In the genomic region with DNA sequence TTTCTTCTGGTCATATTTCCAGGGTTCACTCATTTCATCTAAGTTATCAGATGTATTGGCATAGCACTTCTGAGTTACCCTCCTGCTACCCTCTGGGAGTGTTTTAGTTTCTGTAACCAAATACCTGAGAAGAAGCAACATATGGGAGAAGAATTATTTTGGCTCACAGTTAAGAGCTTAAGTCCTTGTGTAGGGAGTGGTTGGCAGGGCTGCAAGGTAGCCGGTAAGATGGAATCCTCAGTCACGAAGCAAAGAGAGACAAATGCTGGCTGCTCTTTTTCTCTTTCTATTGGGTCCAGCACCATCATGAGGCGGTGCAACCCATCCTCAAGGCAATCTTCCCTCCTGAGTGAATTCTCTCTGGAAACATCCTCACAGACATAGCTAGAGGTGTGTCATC, we compare ENCODE assay signal across 19 mouse cellular contexts.
"Had no signal": no experiment of that assay in that cellular context is flagged by ENCODE, and none has a peak within 500 bp of the region (broad histone marks: within the 10 kb centered on the region; RNA-seq: fewer than 3 reads in every experiment).

No protein-coding gene starts in this region.

- H3K4me1 ChIP-seq: midbrain, embryonic 12.5 days; neural tube, embryonic 13.5 days had no signal

- ATAC-seq: midbrain, embryonic 16.5 days had no signal

- H3K4me3 ChIP-seq: midbrain, embryonic 10.5 days; midbrain, embryonic 12.5 days; myocyte; neural tube, embryonic 13.5 days; neural tube, embryonic 15.5 days had no signal

- H3K27ac ChIP-seq: midbrain, embryonic 10.5 days; midbrain, embryonic 12.5 days; neural tube, embryonic 13.5 days; neural tube, embryonic 15.5 days had no signal

- DNase-seq: lung, adult 18-20 months; lung, embryonic 14.5 days; lung, postnatal 10 days; lung, postnatal 4 days; midbrain, embryonic 14.5 days; retina, postnatal 1 day; right cerebral cortex, adult 18-20 months; right cerebral cortex, postnatal 25 days; right cerebral cortex, postnatal 4 days; spleen, adult 18-20 months; thymus, adult 18-20 months; thymus, postnatal 14 days; thymus, postnatal 36 days had no signal

- H3K27me3 ChIP-seq: neural tube, embryonic 13.5 days; neural tube, embryonic 15.5 days had no signal
